Mouse (Mus musculus) myocyte (in vitro differentiated cells): ENCODE data around the gene Abca5. TPM values are rescaled to one million over a fixed set of nuclear protein-coding genes. Genes with fewer than 3 reads are reported as not detected.
A peak's percentile ranks its signal among the peaks of the same experiment; 100 is the strongest.
"Not testable (repeated sequence)": the region's sequence is repeated elsewhere in the genome, so short reads cannot be mapped to it uniquely, and the experiment has no call there.

Experiments used
- H3K27me3 ChIP-seq: one replicate; pipeline ENCODE4 v1.6.1; 2011; ENCODE audit not compliant: control insufficient read depth, insufficient read depth, insufficient read length
- H3K36me3 ChIP-seq: one replicate; pipeline ENCODE4 v1.6.1; 2011; ENCODE audit not compliant: control insufficient read depth, insufficient read depth
- H3K4me2 ChIP-seq: one replicate; pipeline ENCODE4 v1.6.1; 2011; ENCODE audit warnings: low read depth, control low read depth
- H3K4me3 ChIP-seq: one replicate; pipeline ENCODE4 v1.5.1; 2011; ENCODE audit warnings: mild to moderate bottlenecking, control low read depth, moderate library complexity
- H3K79me2 ChIP-seq: one replicate; pipeline ENCODE4 v1.6.1; 2011; ENCODE audit not compliant: control insufficient read depth, insufficient read depth
- H3ac ChIP-seq: one replicate; pipeline ENCODE4 v1.6.1; 2011; ENCODE audit not compliant: control insufficient read depth, insufficient read length
- CEBPB ChIP-seq: IDR thresholded peaks from 2 replicates; pipeline ENCODE4 v1.6.1; 2011; ENCODE audit warnings: mild to moderate bottlenecking, moderate library complexity; ENCODE audit not compliant: poor library complexity, insufficient read depth, severe bottlenecking
- E2F4 ChIP-seq: IDR thresholded peaks from one replicate; pipeline ENCODE4 v1.6.1; 2011; ENCODE audit warnings: mild to moderate bottlenecking, control low read depth, moderate library complexity; ENCODE audit not compliant: insufficient read depth
- MAX ChIP-seq: IDR thresholded peaks from one replicate; pipeline ENCODE4 v1.6.1; 2011; ENCODE audit warnings: low read depth, mild to moderate bottlenecking, control low read depth
- MYOD1 ChIP-seq, 3 experiments: IDR thresholded peaks; one replicate each; pipeline ENCODE4 v1.6.1; 2011; ENCODE audit warnings: control low read depth in 2 of 3, low read depth in 2 of 3, mild to moderate bottlenecking in 2 of 3, moderate library complexity in 1 of 3; ENCODE audit not compliant: insufficient read length in 2 of 3, control insufficient read depth in 1 of 3
- MYOG ChIP-seq, 3 experiments: IDR thresholded peaks; one replicate each; pipeline ENCODE4 v1.6.1; 2011; ENCODE audit warnings: control low read depth in 2 of 3, low read depth in 2 of 3, mild to moderate bottlenecking in 2 of 3; ENCODE audit not compliant: insufficient read length in 2 of 3, control insufficient read depth in 1 of 3, insufficient read depth in 1 of 3
- POLR2A ChIP-seq: IDR thresholded peaks from one replicate; pipeline ENCODE4 v1.6.1; 2011; ENCODE audit warnings: low read depth, mild to moderate bottlenecking, control low read depth, moderate library complexity; ENCODE audit not compliant: insufficient read length
- POLR2AphosphoS2 ChIP-seq: IDR thresholded peaks from one replicate; pipeline ENCODE4 v1.6.1; 2011; ENCODE audit warnings: low read depth, control low read depth; ENCODE audit not compliant: insufficient read length
- REST ChIP-seq: IDR thresholded peaks from one replicate; pipeline ENCODE4 v1.6.1; 2011; ENCODE audit warnings: mild to moderate bottlenecking, control low read depth, moderate library complexity; ENCODE audit not compliant: insufficient read depth, insufficient read length
- SRF ChIP-seq: IDR thresholded peaks from one replicate; pipeline ENCODE4 v1.6.1; 2011; ENCODE audit warnings: low read depth; ENCODE audit not compliant: control insufficient read depth, insufficient read length
- TCF12 ChIP-seq: IDR thresholded peaks from one replicate; pipeline ENCODE4 v1.6.1; 2011; ENCODE audit warnings: mild to moderate bottlenecking, control low read depth; ENCODE audit not compliant: poor library complexity, insufficient read depth, severe bottlenecking
- TCF3 ChIP-seq: IDR thresholded peaks from one replicate; pipeline ENCODE4 v1.6.1; 2011; ENCODE audit warnings: low read depth, control low read depth; ENCODE audit not compliant: insufficient read length
- USF1 ChIP-seq: IDR thresholded peaks from one replicate; pipeline ENCODE4 v1.6.1; 2011; ENCODE audit warnings: low read depth, mild to moderate bottlenecking, control low read depth, moderate library complexity
- polyA plus RNA-seq: library from polyadenylated mRNA; unstranded; fragments of >200 nt; fragmentation: generic; extraction: Trizol; gene quantifications from one replicate; pipeline ENCODE4 v1.2.1, GENCODE M21; 2012; ENCODE audit warnings: missing spikeins

Gene Abca5
- polyA plus RNA-seq, 1 experiment = 2.9 TPM

GRCm38 (mm10) chr11:110366902-110367301 is 29.4 kb upstream of the Abca5 start:
- no peak for TF ChIP-seq POLR2AphosphoS2
- TF ChIP-seq POLR2A = no peak
- TF ChIP-seq TCF12 = no peak
- TF ChIP-seq REST = no peak
- no peak for TF ChIP-seq MYOG (IDR thresholded peaks at IDR 0.05; ENCODE audit: control insufficient read depth in 1 of 3, insufficient read depth in 1 of 3, insufficient read length in 2 of 3, low read depth in 2 of 3)
- no peak for TF ChIP-seq E2F4
- no peak for TF ChIP-seq TCF3
- no peak for TF ChIP-seq USF1
- no peak for TF ChIP-seq CEBPB
- H3K79me2 ChIP-seq = no peaks in the 10 kb centered on the region
- no peaks in the 10 kb centered on the region for H3K36me3 ChIP-seq
- no peak overlapping the region for H3K4me3 ChIP-seq
- H3K4me2 ChIP-seq = no peak overlapping the region
- H3ac ChIP-seq = no peak overlapping the region
- H3K27me3 ChIP-seq = no peaks in the 10 kb centered on the region

GRCm38 (mm10) chr11:110365016-110365415 is 27.5 kb upstream of the Abca5 start:
- Histone ChIP-seq H3K36me3 (no peaks in the 10 kb centered on the region), H3ac (no peak overlapping the region), H3K4me3 (no peak overlapping the region), H3K4me2 (no peak overlapping the region), H3K79me2 (no peaks in the 10 kb centered on the region), H3K27me3 (no peaks in the 10 kb centered on the region)
- no peak for TF ChIP-seq TCF12
- no peak for TF ChIP-seq E2F4
- TF ChIP-seq MYOG (IDR thresholded peaks at IDR 0.05; ENCODE audit: control insufficient read depth in 1 of 3, insufficient read depth in 1 of 3, insufficient read length in 2 of 3, low read depth in 2 of 3) = no peak
- TF ChIP-seq USF1 = no peak
- no peak for TF ChIP-seq MYOD1 (IDR thresholded peaks at IDR 0.05; ENCODE audit: control insufficient read depth in 1 of 3, insufficient read length in 2 of 3, low read depth in 2 of 3)
- no peak for TF ChIP-seq MAX
- TF ChIP-seq SRF = no peak
- TF ChIP-seq CEBPB = no peak
- TF ChIP-seq POLR2A = no peak
- TF ChIP-seq POLR2AphosphoS2 = no peak
- TF ChIP-seq TCF3 = no peak
- TF ChIP-seq REST = no peak

- H3K27me3 ChIP-seq = no peaks in the 10 kb centered on the region
- H3K36me3 ChIP-seq = no peaks in the 10 kb centered on the region
- H3K4me3 ChIP-seq = no peak overlapping the region
- peak overlapping the region; percentile 86 for H3K4me2 ChIP-seq
- H3K79me2 ChIP-seq = no peaks in the 10 kb centered on the region
- TF ChIP-seq TCF12 (no peak), USF1 (peak; percentile 54)
- no peak overlapping the region for H3ac ChIP-seq
These were observed 20.4 kb upstream of the Abca5 start for GRCm38 (mm10) chr11:110357756-110358551.

GRCm38 (mm10) chr11:110355131-110355530 is 17.6 kb upstream of the Abca5 start:
- H3ac ChIP-seq, H3K27me3 ChIP-seq, H3K4me2 ChIP-seq, H3K79me2 ChIP-seq, H3K4me3 ChIP-seq, H3K36me3 ChIP-seq: not testable (repeated sequence)

- Histone ChIP-seq H3K36me3 (no peaks in the 10 kb centered on the region), H3K27me3 (no peaks in the 10 kb centered on the region), H3K79me2 (no peaks in the 10 kb centered on the region), H3K4me3 (no peak overlapping the region), H3ac (no peak overlapping the region), H3K4me2 (no peak overlapping the region)
- TF ChIP-seq MAX = no peak
- no peak for TF ChIP-seq SRF
- no peak for TF ChIP-seq TCF3
- TF ChIP-seq CEBPB = no peak
These were observed 16.7 kb upstream of the Abca5 start for GRCm38 (mm10) chr11:110354261-110354660.

DNA sequence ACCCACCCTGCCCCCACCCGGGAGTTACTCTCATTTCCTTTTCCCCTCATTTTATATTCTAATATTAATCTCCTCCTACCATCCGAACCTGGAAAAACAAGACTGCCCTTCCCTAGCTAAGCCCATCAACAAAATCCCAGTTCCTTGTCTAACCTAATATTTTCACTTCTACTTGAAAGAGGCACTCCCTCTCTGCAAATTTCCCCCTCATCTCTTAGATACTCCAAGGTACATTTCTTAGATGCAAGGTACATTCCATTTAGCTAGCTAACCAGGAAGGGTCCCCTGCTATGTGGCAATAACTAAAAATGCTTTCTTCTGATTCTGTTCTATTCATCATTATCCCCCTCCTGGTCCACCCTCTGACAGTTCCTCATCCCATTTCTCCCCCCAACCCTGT is 10.7 kb upstream of the Abca5 start:
- H3K27me3 ChIP-seq = no peaks in the 10 kb centered on the region
- H3K4me3 ChIP-seq = no peak overlapping the region
- H3K36me3 ChIP-seq = no peaks in the 10 kb centered on the region
- TF ChIP-seq POLR2AphosphoS2 (no peak), MAX (no peak), USF1 (no peak), REST (no peak), POLR2A (no peak), E2F4 (no peak), MYOG (IDR thresholded peaks at IDR 0.05; ENCODE audit: control insufficient read depth in 1 of 3, insufficient read depth in 1 of 3, insufficient read length in 2 of 3, low read depth in 2 of 3) (no peak), SRF (no peak), TCF12 (no peak), MYOD1 (IDR thresholded peaks at IDR 0.05; ENCODE audit: control insufficient read depth in 1 of 3, insufficient read length in 2 of 3, low read depth in 2 of 3) (no peak), CEBPB (no peak), TCF3 (no peak)
- no peak overlapping the region for H3K4me2 ChIP-seq
- no peak overlapping the region for H3ac ChIP-seq
- H3K79me2 ChIP-seq = no peaks in the 10 kb centered on the region
